Mouse (Mus musculus): ENCODE measurements around the gene Slc24a1. TPM values are rescaled to one million over a fixed set of nuclear protein-coding genes. Genes with fewer than 3 reads are reported as not detected.
"Not testable (repeated sequence)": the region's sequence is repeated elsewhere in the genome, so short reads cannot be mapped to it uniquely, and the experiment has no call there.

The Slc24a1 gene
- polyA plus RNA-seq (2011; ENCODE audit: insufficient read depth, insufficient read length, low read depth, missing spikeins) = 0.76 and 0.79 TPM in 2 replicates

- Histone ChIP-seq H3K27ac (ENCODE audit: insufficient read depth, low read length) (no peak within 1 kb of the TSS), H3K27me3 (ENCODE audit: control insufficient read depth, insufficient read depth, low read length, poor library complexity, severe bottlenecking) (no peaks in the 10 kb centered on the region)
- no peak for TF ChIP-seq CTCF (IDR thresholded peaks at IDR 0.05; ENCODE audit: low read depth, low read length)
Measured at GRCm38 (mm10) chr9:64951161-64951657, at the start of gene Slc24a1. Gene Slc24a1, minus strand, starts transcription at chr9:64951607.

DNA sequence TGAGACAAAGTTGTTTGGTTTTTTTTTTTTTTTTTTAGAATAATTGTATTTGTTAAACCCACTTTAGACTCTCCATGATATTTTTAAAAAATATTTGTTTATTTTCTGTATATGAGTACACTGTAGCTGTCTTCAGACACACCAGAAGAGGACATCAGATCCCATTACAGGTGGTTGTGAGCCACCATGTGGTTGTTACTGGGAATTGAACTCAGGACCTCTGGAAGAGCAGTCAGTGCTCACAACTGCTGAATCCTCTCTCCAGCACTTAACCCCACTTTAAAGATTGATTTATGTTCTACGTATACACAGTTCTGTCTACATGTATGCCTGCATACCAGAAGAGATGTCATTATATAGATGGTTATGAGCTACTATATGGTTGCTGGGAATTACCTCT lies 44.1 kb upstream of the Slc24a1 start:
- H3K9ac ChIP-seq (ENCODE audit: low read depth, poor library complexity, severe bottlenecking); H3K27ac ChIP-seq (ENCODE audit: insufficient read depth, low read length); H3K27me3 ChIP-seq (ENCODE audit: control insufficient read depth, insufficient read depth, low read length, poor library complexity, severe bottlenecking); H3K4me1 ChIP-seq (ENCODE audit: control insufficient read depth, insufficient read depth, low read length); H3K4me3 ChIP-seq (ENCODE audit: low read depth, low read length); H3K9me3 ChIP-seq (replicated peaks; ENCODE audit: control insufficient read depth, insufficient read depth, low read length, poor library complexity, severe bottlenecking): not testable (repeated sequence)
- H3K36me3 ChIP-seq (ENCODE audit: control insufficient read depth, insufficient read depth, low read length, poor library complexity, severe bottlenecking) = peaks cover 11% of the 10 kb centered on the region

More at GRCm38 (mm10) chr9:64951161-64951657, at the start of gene Slc24a1:
- H3K9me3 ChIP-seq (replicated peaks; ENCODE audit: control insufficient read depth, insufficient read depth, low read length, poor library complexity, severe bottlenecking) = no peaks in the 10 kb centered on the region
- no peaks in the 10 kb centered on the region for H3K4me1 ChIP-seq (ENCODE audit: control insufficient read depth, insufficient read depth, low read length)
- H3K9ac ChIP-seq (ENCODE audit: low read depth, poor library complexity, severe bottlenecking) = no peak within 1 kb of the TSS
- H3K36me3 ChIP-seq (ENCODE audit: control insufficient read depth, insufficient read depth, low read length, poor library complexity, severe bottlenecking) = no peaks in the 10 kb centered on the region
- no peak within 1 kb of the TSS for H3K4me3 ChIP-seq (ENCODE audit: low read depth, low read length)

DNA sequence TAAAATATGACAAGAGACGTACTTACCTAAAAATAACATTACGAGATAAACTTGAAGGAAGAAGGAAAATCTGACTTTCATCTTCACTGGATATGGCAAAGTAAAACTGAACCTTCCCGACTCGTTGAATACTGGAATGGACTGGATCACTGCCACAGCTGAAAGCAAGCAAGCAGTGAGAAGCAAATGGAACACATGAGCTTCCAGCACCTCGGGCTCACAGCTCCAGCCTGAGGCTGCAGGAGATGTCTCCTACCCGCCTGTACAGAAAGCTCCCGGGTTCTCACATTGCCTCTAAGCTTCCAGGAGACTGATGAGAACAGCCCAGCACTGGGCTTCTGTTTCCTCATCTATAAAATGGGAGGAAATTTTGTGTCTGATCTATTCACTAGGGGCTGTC lies 38.9 kb upstream of the Slc24a1 start:
- H3K9me3 ChIP-seq (replicated peaks; ENCODE audit: control insufficient read depth, insufficient read depth, low read length, poor library complexity, severe bottlenecking) = no peaks in the 10 kb centered on the region
- TF ChIP-seq CTCF (IDR thresholded peaks at IDR 0.05; ENCODE audit: low read depth, low read length) = no peak
- TF ChIP-seq EP300 (IDR thresholded peaks at IDR 0.05; ENCODE audit: insufficient read depth, low read depth, low read length) = no peak
- no peak for TF ChIP-seq POLR2A (IDR thresholded peaks at IDR 0.05; ENCODE audit: insufficient read depth, low read length)
- no peaks in the 10 kb centered on the region for H3K4me1 ChIP-seq (ENCODE audit: control insufficient read depth, insufficient read depth, low read length)
- no peak overlapping the region for H3K4me3 ChIP-seq (ENCODE audit: low read depth, low read length)
- no peak overlapping the region for H3K27ac ChIP-seq (ENCODE audit: insufficient read depth, low read length)
- H3K27me3 ChIP-seq (ENCODE audit: control insufficient read depth, insufficient read depth, low read length, poor library complexity, severe bottlenecking) = no peaks in the 10 kb centered on the region
- H3K9ac ChIP-seq (ENCODE audit: low read depth, poor library complexity, severe bottlenecking) = no peak overlapping the region
- H3K36me3 ChIP-seq (ENCODE audit: control insufficient read depth, insufficient read depth, low read length, poor library complexity, severe bottlenecking) = peaks cover 23% of the 10 kb centered on the region

DNA sequence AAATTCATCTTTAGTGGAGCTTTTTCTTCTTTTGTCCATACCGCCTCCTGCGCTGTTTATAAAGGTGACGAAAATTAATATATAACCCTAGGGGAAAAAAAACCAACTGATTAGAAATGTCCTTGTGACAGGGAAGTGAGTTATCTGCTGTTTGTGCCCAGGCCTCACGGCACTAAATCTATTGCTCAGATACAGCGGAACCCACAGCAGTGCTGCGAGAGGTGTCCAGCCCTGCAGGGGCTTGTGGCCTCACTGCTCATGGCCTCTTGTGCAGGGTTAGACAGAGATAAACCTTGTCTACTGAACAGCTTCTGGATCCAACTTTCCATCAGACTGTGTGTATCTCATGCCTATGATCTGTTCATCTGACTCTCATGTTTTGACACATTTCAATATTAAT lies 37.0 kb upstream of the Slc24a1 start:
- H3K4me3 ChIP-seq (ENCODE audit: low read depth, low read length) = no peak overlapping the region
- H3K27ac ChIP-seq (ENCODE audit: insufficient read depth, low read length) = no peak overlapping the region
- no peaks in the 10 kb centered on the region for H3K4me1 ChIP-seq (ENCODE audit: control insufficient read depth, insufficient read depth, low read length)
- H3K27me3 ChIP-seq (ENCODE audit: control insufficient read depth, insufficient read depth, low read length, poor library complexity, severe bottlenecking) = no peaks in the 10 kb centered on the region
- no peak for TF ChIP-seq POLR2A (IDR thresholded peaks at IDR 0.05; ENCODE audit: insufficient read depth, low read length)
- no peak for TF ChIP-seq EP300 (IDR thresholded peaks at IDR 0.05; ENCODE audit: insufficient read depth, low read depth, low read length)
- no peak for TF ChIP-seq CTCF (IDR thresholded peaks at IDR 0.05; ENCODE audit: low read depth, low read length)
- no peaks in the 10 kb centered on the region for H3K9me3 ChIP-seq (replicated peaks; ENCODE audit: control insufficient read depth, insufficient read depth, low read length, poor library complexity, severe bottlenecking)
- H3K36me3 ChIP-seq (ENCODE audit: control insufficient read depth, insufficient read depth, low read length, poor library complexity, severe bottlenecking) = peaks cover 28% of the 10 kb centered on the region
- no peak overlapping the region for H3K9ac ChIP-seq (ENCODE audit: low read depth, poor library complexity, severe bottlenecking)

DNA sequence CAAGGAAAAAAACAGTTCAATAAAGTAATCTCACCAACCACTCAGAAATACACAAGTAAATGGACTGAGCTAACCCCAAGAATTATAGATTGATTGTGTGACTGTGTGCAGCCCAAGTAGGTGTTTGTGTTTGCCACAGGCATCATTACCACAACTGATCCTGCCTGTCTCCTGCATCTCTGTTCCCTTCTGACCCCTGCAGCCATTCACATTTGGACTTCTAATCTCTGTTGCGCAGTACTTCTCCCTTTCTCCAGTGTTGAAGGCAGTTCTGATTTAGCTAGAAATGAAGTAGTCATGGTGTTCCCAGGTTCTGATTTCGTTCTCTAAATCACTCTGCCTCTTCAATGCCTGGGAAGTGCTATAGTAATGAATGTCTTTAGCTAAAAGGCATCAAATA lies 36.2 kb upstream of the Slc24a1 start:
- no peaks in the 10 kb centered on the region for H3K4me1 ChIP-seq (ENCODE audit: control insufficient read depth, insufficient read depth, low read length)
- no peak overlapping the region for H3K9ac ChIP-seq (ENCODE audit: low read depth, poor library complexity, severe bottlenecking)
- H3K9me3 ChIP-seq (replicated peaks; ENCODE audit: control insufficient read depth, insufficient read depth, low read length, poor library complexity, severe bottlenecking) = no peaks in the 10 kb centered on the region
- H3K27me3 ChIP-seq (ENCODE audit: control insufficient read depth, insufficient read depth, low read length, poor library complexity, severe bottlenecking) = no peaks in the 10 kb centered on the region
- TF ChIP-seq EP300 (IDR thresholded peaks at IDR 0.05; ENCODE audit: insufficient read depth, low read depth, low read length) (no peak), CTCF (IDR thresholded peaks at IDR 0.05; ENCODE audit: low read depth, low read length) (no peak), POLR2A (IDR thresholded peaks at IDR 0.05; ENCODE audit: insufficient read depth, low read length) (no peak)
- H3K4me3 ChIP-seq (ENCODE audit: low read depth, low read length) = no peak overlapping the region
- no peak overlapping the region for H3K27ac ChIP-seq (ENCODE audit: insufficient read depth, low read length)
- peaks cover 28% of the 10 kb centered on the region for H3K36me3 ChIP-seq (ENCODE audit: control insufficient read depth, insufficient read depth, low read length, poor library complexity, severe bottlenecking)

GRCm38 (mm10) chr9:64985807-64986206 lies 34.4 kb upstream of the Slc24a1 start:
- TF ChIP-seq EP300 (IDR thresholded peaks at IDR 0.05; ENCODE audit: insufficient read depth, low read depth, low read length) = no peak
- TF ChIP-seq POLR2A (IDR thresholded peaks at IDR 0.05; ENCODE audit: insufficient read depth, low read length) = no peak
- no peak for TF ChIP-seq CTCF (IDR thresholded peaks at IDR 0.05; ENCODE audit: low read depth, low read length)
- Histone ChIP-seq H3K9ac (ENCODE audit: low read depth, poor library complexity, severe bottlenecking) (no peak overlapping the region), H3K4me1 (ENCODE audit: control insufficient read depth, insufficient read depth, low read length) (no peaks in the 10 kb centered on the region), H3K27me3 (ENCODE audit: control insufficient read depth, insufficient read depth, low read length, poor library complexity, severe bottlenecking) (no peaks in the 10 kb centered on the region), H3K36me3 (ENCODE audit: control insufficient read depth, insufficient read depth, low read length, poor library complexity, severe bottlenecking) (peaks cover 23% of the 10 kb centered on the region), H3K9me3 (replicated peaks; ENCODE audit: control insufficient read depth, insufficient read depth, low read length, poor library complexity, severe bottlenecking) (no peaks in the 10 kb centered on the region), H3K4me3 (ENCODE audit: low read depth, low read length) (no peak overlapping the region), H3K27ac (ENCODE audit: insufficient read depth, low read length) (no peak overlapping the region)

All from ES-Bruce4 (cell line).